Mouse (Mus musculus) hindbrain, embryonic 15.5 days (tissue): Measurements from ENCODE around the gene Irf2bp1. TPM values are rescaled to one million over a fixed set of nuclear protein-coding genes. Genes with fewer than 3 reads are reported as not detected.

ENCODE experiments used
- ATAC-seq: fragments of 200-750 bp; cut with Nextera tagmentation; 2 replicates; pipeline ENCODE4 v1.8.0; 2017; ENCODE audit warnings: low read depth, moderate number of reproducible peaks, moderate TSS enrichment; ENCODE audit not compliant: low FRiP score
- H3K27ac ChIP-seq: fragments of 300-500 bp; sonication (generic); replicated peaks from 2 replicates; pipeline ENCODE4 v1.5.1; 2015; ENCODE audit warnings: mild to moderate bottlenecking, inconsistent platforms
- H3K27me3 ChIP-seq: fragments of 300-500 bp; sonication (generic); 2 replicates; pipeline ENCODE4 v1.6.1; 2015; ENCODE audit warnings: control low read depth, inconsistent platforms
- H3K36me3 ChIP-seq: fragments of 300-500 bp; sonication (generic); 2 replicates; pipeline ENCODE4 v1.6.1; 2015; ENCODE audit warnings: control low read depth, inconsistent platforms
- H3K4me1 ChIP-seq: fragments of 300-500 bp; sonication (generic); replicated peaks from 2 replicates; pipeline ENCODE4 v1.6.1; 2015; ENCODE audit warnings: control low read depth, inconsistent platforms
- H3K4me2 ChIP-seq: fragments of 300-500 bp; sonication (generic); 2 replicates; pipeline ENCODE4 v1.6.1; 2015; ENCODE audit warnings: moderate library complexity, mild to moderate bottlenecking, inconsistent platforms
- H3K4me3 ChIP-seq: fragments of 300-500 bp; sonication (generic); 2 replicates; pipeline ENCODE4 v1.5.1; 2015; ENCODE audit warnings: mild to moderate bottlenecking, inconsistent platforms
- H3K9ac ChIP-seq: fragments of 300-500 bp; sonication (generic); 2 replicates; pipeline ENCODE4 v1.6.1; 2015; ENCODE audit warnings: inconsistent platforms
- H3K9me3 ChIP-seq: fragments of 300-500 bp; sonication (generic); 2 replicates; pipeline ENCODE4 v1.6.1; 2016; ENCODE audit warnings: control low read depth, inconsistent platforms
- WGBS: fragments of 180-500 bp; shearing (Covaris S2); methylation state at CpG from one replicate; pipeline ENCODE4 v1.1.7; 2015; 5-methylcytosine and 5-hydroxymethylcytosine counted together
- polyA plus RNA-seq: library from polyadenylated mRNA; unstranded; fragments of >200 nt; fragmentation: Nextera tagmentation; extraction: Ambion mirVana; gene quantifications from 2 replicates; pipeline ENCODE4 v1.2.1, GENCODE M21; 2015

Irf2bp1 gene
- polyA plus RNA-seq, 1 experiment from 2014 or later: 35.2 TPM

DNA sequence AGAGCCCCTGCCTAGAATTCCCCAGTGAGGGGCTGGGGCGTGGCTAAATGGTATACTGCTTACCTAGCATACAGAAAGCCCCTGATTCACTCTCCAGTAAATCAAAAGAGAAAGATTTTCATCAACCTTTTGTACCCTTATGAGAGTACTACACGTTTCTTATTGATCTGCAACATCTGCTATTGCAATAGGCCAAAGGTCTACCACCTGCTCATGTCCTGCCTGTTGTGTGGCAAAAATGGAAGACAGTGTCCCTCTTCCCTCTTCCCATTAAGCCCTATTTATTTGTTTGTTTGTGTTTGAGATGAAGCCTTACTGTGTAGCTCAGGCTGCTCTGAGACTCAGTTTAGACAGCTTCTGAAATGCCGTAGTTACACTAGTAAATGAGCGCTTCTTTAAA lies 12.2 kb downstream of the Irf2bp1 start:
- H3K36me3 ChIP-seq: no peaks in the 10 kb centered on the region
- peaks cover 13% of the 10 kb centered on the region for H3K27me3 ChIP-seq
- H3K4me2 ChIP-seq: no peak overlapping the region
- no peak overlapping the region for H3K9ac ChIP-seq
- ATAC-seq: no peak
- H3K9me3 ChIP-seq: no peaks in the 10 kb centered on the region
- H3K4me1 ChIP-seq: peaks cover 8% of the 10 kb centered on the region
- 94% methylated on average over 4 of the region's 4 CpGs for WGBS
- H3K27ac ChIP-seq: no peak overlapping the region
- no peak overlapping the region for H3K4me3 ChIP-seq

DNA sequence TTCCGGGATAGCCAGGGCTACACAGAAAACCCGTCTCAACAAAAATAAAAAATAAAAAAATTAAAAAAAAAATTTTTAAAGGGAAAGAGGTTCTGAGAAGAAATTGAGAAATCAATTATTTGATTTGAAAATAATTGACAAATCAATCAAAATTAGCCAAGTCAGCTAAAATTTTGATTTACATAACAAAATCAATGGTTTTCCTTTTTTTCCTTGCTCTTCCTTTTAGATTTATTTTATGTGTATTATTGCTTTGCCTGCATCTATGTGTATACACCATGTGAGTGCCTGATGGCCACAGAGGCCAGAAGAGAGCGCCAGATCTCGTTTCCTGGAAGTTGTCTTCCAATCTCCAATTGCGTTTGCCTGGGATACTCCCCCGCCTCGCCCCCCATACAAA lies 14.1 kb downstream of the Irf2bp1 start:
- 86% methylated on average over 7 of the region's 7 CpGs for WGBS
- Histone ChIP-seq H3K36me3 (no peaks in the 10 kb centered on the region), H3K9ac (no peak overlapping the region), H3K27me3 (peaks cover 31% of the 10 kb centered on the region), H3K9me3 (no peaks in the 10 kb centered on the region), H3K4me2 (no peak overlapping the region), H3K4me1 (no peaks in the 10 kb centered on the region), H3K4me3 (no peak overlapping the region), H3K27ac (no peak overlapping the region)
- no peak for ATAC-seq

DNA sequence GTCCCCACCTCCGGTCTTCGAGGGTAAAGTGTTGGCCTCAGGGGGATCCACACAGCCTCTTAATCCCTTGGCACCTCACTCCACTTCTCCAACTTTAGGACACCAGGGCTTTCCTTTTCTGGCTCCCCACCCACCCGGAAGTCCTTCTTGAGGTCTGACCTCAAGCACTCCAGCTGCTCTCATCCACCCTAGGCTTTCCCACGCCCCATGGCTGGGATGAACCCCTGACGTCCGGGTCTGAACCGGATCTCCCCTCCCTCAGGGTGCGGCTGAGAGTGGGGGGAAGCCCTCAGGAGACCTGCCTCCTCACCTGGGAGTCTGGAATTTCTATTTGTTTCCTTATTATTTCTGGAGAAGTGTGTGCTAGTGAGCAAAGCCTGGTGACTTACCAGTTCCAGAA lies 17.2 kb downstream of the Irf2bp1 start:
- H3K36me3 ChIP-seq: no peaks in the 10 kb centered on the region
- no peak overlapping the region for H3K27ac ChIP-seq
- no peak overlapping the region for H3K4me3 ChIP-seq
- H3K4me1 ChIP-seq: peaks cover 16% of the 10 kb centered on the region
- H3K9ac ChIP-seq: no peak overlapping the region
- no peak for ATAC-seq
- H3K27me3 ChIP-seq: peaks cover 41% of the 10 kb centered on the region
- H3K9me3 ChIP-seq: no peaks in the 10 kb centered on the region
- WGBS: 32% methylated on average over 8 of the region's 8 CpGs
- H3K4me2 ChIP-seq: no peak overlapping the region

DNA sequence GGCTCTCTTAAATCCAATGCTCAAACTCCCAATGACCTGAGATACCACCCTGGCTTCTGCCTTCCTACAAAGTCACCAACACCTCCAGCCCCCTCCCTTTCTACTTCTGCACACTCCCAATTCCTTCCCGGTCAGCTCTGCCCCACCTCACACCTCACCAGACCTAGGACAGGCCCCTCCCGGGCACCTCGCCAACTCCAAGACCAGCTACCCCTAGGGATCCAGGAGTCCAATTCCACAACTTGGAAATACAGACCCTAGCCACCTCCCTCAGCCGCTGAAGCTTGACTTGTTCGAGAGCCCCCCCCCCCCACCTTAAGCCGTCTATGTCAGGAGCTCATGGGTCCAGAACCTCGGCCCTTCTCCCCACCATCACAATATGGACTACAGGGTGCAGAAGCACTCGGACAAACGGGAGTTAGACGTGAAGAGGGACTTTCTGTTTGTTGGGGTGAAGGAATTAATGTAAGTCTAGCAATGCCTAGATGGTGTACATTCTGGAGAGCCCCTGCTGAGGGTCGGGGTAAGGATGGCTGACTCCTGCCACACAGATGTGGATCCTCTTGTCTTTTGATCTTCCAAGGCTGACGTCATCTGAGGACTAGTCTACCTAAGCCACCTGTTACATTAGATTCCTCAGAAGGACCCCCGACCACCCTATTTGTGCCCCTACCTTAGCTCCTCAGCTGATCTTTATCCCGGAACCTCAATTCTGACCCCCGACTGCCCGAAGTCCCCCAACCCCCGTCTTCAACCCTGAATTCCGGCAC lies 18.5 kb downstream of the Irf2bp1 start:
- 65% methylated on average over 18 of the region's 18 CpGs for WGBS
- Histone ChIP-seq H3K36me3 (no peaks in the 10 kb centered on the region), H3K9ac (no peak overlapping the region), H3K27me3 (peaks cover 41% of the 10 kb centered on the region), H3K4me2 (no peak overlapping the region), H3K27ac (no peak overlapping the region), H3K4me1 (peaks cover 17% of the 10 kb centered on the region), H3K9me3 (no peaks in the 10 kb centered on the region), H3K4me3 (no peak overlapping the region)
- ATAC-seq: no peak

DNA sequence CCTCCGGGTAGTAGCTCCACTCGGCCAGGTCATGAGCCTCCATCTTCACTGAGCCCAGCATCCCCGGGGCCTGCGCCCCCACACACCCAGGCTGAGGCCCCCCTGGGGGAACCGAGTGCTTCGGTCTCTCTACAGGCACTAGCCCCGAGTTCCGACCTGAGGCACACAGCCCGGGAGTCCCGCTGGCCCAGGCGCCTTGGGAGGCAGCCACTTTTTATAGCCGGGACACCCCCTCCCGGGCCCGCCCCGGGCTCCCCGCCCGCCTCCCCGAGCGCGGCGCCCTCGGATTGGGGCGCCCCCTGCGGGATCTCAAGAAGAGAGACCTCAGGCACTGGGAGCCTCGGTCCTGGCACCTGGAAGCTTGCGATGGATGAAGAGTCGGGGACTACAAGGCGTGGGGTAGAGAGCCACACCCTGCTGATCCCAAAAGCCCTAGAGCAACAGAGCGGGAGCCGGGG lies 19.5 kb downstream of the Irf2bp1 start, which contains the start of gene Foxa3:
TSS of gene Foxa3 (minus strand) at position 182 of the 458 bp plus-strand sequence.
- peak; percentile 27 for ATAC-seq
- Histone ChIP-seq H3K4me1 (peaks cover 17% of the 10 kb centered on the region), H3K9me3 (no peaks in the 10 kb centered on the region), H3K4me2 (peak within 1 kb of the TSS; percentile 64), H3K9ac (peak within 1 kb of the TSS; percentile 81), H3K27ac (peak within 1 kb of the TSS; percentile 66), H3K27me3 (peaks cover 41% of the 10 kb centered on the region), H3K36me3 (no peaks in the 10 kb centered on the region), H3K4me3 (peak within 1 kb of the TSS; percentile 81)
- 4% methylated on average over 30 of the region's 30 CpGs for WGBS

DNA sequence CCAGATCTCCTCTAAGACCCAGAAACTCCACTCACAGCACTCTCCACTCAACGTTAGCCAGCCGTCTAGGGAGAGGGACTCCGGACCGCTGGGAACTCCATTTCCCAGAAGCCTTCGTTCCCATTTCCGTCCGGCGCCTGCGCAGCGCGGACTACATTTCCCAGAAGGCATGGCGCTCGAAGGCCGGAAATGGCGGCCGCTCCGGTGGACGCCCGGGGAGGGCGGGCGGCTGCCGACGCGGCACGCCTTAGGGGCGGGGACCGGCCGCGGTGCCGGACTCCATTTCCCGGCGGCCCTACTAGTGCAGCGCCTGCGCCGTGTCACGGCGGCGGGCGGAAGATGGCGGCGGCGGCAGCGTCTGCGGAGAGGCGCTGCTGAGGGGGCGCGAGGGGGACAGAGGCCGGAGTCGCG lies 20.3 kb downstream of the Irf2bp1 start, which contains the start of gene Sympk:
TSS of gene Sympk (plus strand) at position 282 of the 411 bp plus-strand sequence.
- Histone ChIP-seq H3K4me3 (peak within 1 kb of the TSS; percentile 81), H3K36me3 (peaks cover under 1% of the 10 kb centered on the region), H3K4me1 (peaks cover 17% of the 10 kb centered on the region), H3K4me2 (peak within 1 kb of the TSS; percentile 64), H3K9me3 (no peaks in the 10 kb centered on the region), H3K9ac (peak within 1 kb of the TSS; percentile 81), H3K27me3 (peaks cover 41% of the 10 kb centered on the region), H3K27ac (peak within 1 kb of the TSS; percentile 66)
- ATAC-seq: peak; percentile 95
- WGBS: under 1% methylated on average over 41 of the region's 50 CpGs

DNA sequence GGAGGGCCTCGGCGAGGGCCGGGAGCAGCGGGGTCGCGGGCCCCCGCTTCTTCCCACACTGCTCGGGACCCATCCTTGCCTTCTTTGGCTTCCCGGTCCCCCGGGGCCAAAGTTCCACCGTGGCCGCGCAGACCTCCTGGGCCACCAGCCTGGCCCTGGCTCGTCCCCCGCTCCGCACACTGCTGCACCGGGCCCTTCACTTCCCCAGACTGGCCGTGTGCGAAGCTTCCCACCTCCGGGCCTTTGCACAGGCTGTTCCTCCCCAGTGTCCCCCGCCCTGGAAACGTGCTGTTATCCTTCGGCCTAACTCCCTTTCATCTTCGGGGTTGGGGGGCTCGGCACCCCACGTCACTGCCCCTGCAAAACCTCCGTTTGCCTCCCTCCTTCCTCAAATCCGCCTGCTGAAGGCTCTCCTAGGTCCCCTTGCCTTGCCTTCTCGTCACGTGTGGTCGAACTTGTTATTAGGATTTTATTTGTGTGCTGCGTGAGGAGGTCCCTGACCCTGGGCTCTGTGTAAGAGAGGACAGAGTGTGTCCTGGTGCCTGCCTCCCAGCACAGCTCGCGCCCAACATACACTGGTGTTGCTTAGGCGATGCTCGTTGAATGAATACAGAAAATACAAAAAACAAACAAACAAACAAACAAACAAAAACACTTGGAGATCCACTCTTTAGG lies 20.9 kb downstream of the Irf2bp1 start:
- H3K4me3 ChIP-seq: peak overlapping the region; percentile 81
- H3K9me3 ChIP-seq: no peaks in the 10 kb centered on the region
- WGBS: 1% methylated on average over 28 of the region's 36 CpGs
- peak overlapping the region; percentile 64 for H3K4me2 ChIP-seq
- peak overlapping the region; percentile 66 for H3K27ac ChIP-seq
- ATAC-seq: peak; percentile 67
- peaks cover 7% of the 10 kb centered on the region for H3K36me3 ChIP-seq
- peak overlapping the region; percentile 81 for H3K9ac ChIP-seq
- peaks cover 38% of the 10 kb centered on the region for H3K27me3 ChIP-seq
- H3K4me1 ChIP-seq: peaks cover 17% of the 10 kb centered on the region

DNA sequence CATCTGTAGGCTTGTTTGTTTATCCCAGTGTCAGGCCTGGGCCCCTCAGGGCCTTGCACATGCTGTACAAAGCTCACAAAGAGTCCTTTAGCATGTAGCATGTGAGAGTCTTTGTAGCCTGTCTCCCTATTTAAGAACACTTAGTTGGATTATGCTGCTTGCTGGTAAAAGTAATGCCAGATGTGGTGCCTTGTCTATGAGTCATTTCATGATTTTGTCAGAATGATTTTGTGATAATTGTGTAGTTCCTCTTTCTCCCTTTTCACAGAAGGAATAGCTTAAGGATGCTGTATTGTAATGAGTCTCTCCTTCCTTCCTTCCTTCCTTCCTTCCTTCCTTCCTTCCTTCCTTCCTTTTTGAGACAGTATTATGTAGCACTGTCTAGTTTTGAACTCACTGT lies 24.2 kb downstream of the Irf2bp1 start:
- ATAC-seq: no peak
- Histone ChIP-seq H3K4me2 (no peak overlapping the region), H3K27me3 (peaks cover 8% of the 10 kb centered on the region), H3K9ac (no peak overlapping the region), H3K36me3 (peaks cover 36% of the 10 kb centered on the region), H3K4me1 (peaks cover 17% of the 10 kb centered on the region), H3K9me3 (no peaks in the 10 kb centered on the region), H3K4me3 (no peak overlapping the region), H3K27ac (no peak overlapping the region)

DNA sequence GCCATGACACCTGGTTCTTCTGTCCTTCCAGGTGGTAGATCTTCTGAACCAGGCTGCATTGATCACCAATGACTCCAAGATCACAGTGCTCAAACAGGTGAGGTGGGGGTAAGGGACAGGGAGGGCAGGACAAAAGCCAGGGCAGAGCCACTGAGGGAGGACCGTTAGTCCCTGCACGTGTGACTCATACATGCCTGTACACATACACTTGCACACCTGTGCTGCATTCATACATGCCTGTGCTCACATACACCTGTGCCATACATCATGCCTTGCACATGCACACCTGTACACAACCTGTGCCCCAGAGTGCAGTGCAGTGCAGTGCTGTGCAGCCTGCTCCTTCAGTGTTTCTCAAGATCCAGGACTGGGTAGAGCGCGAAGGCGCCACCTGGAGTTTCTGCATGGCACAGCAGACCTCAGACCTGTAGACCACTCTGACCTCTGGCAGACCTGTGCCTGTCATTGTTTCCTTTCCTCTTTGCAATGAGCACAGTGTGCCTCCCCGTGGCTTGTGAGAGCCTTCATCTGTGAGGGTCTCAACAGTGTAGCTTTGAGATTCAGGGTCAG lies 25.3 kb downstream of the Irf2bp1 start:
- Histone ChIP-seq H3K4me2 (no peak overlapping the region), H3K9me3 (no peaks in the 10 kb centered on the region), H3K27me3 (no peaks in the 10 kb centered on the region), H3K4me3 (no peak overlapping the region), H3K4me1 (peaks cover 15% of the 10 kb centered on the region), H3K27ac (no peak overlapping the region), H3K36me3 (peaks cover 44% of the 10 kb centered on the region), H3K9ac (no peak overlapping the region)
- peak; percentile 20; the same call in 1 of the 2 replicates for ATAC-seq
- WGBS: 66% methylated on average over 6 of the region's 6 CpGs

DNA sequence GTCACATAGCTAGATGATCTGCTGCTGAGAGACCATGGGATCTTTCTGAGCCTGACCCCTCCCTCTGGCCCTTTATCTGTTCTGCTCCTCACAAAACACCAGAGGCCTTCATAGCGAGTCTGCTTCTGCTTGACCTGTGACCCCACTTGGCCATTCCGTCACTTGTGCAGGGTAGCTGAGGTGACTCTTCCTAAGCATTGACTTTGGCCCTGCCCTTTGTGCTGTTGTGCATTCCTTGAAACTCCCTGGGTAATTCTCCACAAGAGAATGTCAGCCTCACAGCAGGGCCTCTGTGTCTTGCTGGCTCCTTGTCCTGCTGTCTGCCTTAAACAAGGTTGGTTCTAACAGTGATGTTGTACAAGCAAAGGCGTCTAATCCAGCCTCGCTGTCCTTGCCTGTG lies 27.8 kb downstream of the Irf2bp1 start:
- 27% methylated on average over 4 of the region's 4 CpGs for WGBS
- Histone ChIP-seq H3K9me3 (no peaks in the 10 kb centered on the region), H3K27me3 (no peaks in the 10 kb centered on the region), H3K4me2 (no peak overlapping the region), H3K4me1 (no peaks in the 10 kb centered on the region), H3K27ac (no peak overlapping the region), H3K4me3 (no peak overlapping the region), H3K36me3 (peaks cover 66% of the 10 kb centered on the region), H3K9ac (no peak overlapping the region)
- ATAC-seq: no peak

DNA sequence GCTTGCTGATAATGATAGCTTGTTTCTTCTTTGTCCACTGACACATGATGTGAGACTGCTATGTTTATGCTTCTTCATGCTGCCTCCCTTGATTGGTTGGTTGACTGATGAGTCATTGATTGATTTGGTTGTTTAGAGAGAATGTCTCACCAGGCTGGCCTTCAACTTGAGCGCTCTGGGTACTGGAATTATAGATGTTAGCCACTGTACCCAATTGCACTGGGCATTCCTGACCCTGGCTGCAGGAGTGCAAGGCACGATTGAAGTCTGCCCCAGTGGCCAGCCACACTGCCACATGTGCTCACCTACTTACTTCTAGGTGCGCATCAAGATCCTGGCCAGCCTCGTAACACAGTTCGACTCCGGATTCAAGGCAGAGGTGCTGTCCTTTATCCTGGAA lies 40.8 kb downstream of the Irf2bp1 start:
- Histone ChIP-seq H3K4me2 (no peak overlapping the region), H3K9ac (no peak overlapping the region), H3K27ac (no peak overlapping the region), H3K4me1 (no peaks in the 10 kb centered on the region), H3K27me3 (no peaks in the 10 kb centered on the region), H3K36me3 (peaks cover 93% of the 10 kb centered on the region), H3K9me3 (no peaks in the 10 kb centered on the region), H3K4me3 (no peak overlapping the region)
- WGBS: 97% methylated on average over 6 of the region's 6 CpGs
- no peak for ATAC-seq
